Mouse (Mus musculus) cerebellum, postnatal 25 days (tissue): ENCODE data around the gene Cd93.

Experiments used
- DNase-seq, 2 experiments: peaks; one replicate each; pipeline ENCODE4 v3.0.0; 2021; ENCODE audit warnings: mixed read lengths in 2 of 2

Gene Cd93

DNA sequence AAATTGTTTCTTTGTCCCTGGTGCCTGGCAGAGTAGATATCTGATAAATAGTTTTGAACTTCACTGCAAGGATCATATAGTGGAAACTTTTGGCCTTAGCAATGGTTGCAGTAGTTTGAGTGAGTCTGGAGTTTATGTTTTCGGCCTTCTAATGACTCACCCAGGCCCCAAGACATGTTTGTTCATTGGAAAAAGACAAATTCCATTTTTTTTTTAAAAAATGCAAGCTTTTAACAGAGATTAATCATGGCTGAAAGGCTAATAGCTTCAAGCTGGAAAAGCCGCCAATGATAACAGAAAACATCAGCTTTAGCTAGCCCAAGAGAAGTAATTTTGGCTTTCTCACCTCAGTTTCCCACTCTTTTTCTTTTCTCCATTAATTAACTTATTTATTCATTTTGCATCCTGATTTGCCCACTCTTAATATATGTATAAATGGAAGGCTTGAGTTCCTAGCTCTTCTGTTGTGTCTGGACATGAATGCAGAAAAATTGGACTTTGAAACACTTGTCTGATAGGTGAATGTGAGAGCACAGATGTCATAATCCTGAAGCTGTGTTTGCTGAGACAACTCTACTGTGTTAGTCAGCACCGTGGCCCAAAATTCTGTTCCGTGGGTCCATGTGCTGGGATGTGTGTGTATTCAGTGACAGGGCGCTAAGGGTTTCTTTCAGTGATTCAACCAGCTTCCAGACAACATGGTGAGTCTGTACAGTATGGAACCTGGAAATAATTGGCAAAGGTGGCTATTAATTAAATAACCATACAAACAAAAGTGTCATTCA lies 44.3 kb downstream of the Cd93 start:
- no peak for DNase-seq

DNA sequence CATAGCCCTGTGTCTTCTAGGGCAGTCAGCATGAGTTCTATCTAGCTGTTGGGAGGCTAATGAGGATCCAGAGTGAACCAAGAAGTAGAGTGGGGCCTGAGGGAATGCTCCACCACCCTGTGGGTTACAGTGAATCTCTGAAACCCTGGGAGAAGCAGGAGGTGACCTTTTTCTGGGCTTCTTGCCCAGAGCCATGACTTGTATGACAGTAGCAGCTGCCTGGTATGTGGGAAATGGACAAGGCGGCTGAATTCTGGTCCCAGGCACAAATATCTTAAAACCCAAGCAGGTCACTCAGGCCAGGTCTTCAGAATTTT lies 45.6 kb downstream of the Cd93 start:
- no peak for DNase-seq

DNA sequence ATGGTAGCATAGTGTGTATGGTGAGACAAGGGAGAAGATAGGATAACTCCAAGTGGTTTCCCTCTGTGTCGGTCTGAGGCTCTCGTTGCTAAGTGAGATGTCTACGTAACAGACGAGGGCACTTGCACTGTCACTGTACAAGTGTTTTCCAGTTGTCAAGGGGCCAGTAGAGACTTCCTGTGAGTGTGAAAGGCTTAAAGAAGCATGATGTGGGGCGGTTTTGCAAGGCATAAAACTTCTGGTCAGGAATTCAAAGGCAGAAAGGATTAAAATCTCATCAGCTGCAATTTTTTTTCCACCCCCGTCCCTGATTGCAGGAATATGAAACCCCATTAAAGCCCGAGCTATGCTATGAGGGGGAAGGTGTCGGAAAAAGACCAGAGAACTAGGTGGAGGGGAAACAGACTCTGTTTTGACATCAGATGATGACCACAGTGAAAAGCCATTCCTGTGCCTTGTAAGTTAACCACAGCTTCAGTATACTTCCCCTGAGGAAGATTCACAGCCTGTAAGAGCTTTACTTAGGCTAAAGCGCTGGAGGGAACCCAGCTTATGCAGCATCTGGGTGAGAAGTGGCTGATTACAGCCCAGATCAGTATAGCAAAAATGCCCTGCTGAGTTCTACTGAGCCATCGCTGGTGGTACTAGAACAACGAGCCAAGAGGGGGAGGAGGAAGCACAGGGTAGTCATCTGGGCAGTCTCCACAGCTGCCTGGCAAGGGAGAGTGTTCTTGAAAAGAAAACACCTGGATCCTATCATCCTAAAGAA lies 46.2 kb downstream of the Cd93 start:
- no peak for DNase-seq

DNA sequence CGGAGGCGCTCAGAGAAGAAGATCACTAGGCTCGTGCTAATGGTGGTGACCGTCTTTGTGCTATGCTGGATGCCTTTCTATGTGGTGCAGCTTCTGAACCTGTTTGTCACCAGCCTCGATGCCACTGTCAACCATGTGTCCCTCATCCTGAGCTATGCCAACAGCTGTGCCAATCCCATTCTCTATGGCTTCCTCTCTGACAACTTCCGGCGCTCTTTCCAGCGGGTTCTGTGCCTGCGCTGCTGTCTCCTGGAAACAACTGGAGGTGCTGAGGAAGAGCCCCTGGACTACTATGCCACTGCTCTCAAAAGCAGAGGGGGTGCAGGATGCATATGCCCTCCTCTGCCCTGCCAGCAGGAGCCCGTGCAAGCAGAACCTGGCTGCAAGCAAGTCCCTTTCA lies 47.2 kb downstream of the Cd93 start:
- no peak for DNase-seq

DNA sequence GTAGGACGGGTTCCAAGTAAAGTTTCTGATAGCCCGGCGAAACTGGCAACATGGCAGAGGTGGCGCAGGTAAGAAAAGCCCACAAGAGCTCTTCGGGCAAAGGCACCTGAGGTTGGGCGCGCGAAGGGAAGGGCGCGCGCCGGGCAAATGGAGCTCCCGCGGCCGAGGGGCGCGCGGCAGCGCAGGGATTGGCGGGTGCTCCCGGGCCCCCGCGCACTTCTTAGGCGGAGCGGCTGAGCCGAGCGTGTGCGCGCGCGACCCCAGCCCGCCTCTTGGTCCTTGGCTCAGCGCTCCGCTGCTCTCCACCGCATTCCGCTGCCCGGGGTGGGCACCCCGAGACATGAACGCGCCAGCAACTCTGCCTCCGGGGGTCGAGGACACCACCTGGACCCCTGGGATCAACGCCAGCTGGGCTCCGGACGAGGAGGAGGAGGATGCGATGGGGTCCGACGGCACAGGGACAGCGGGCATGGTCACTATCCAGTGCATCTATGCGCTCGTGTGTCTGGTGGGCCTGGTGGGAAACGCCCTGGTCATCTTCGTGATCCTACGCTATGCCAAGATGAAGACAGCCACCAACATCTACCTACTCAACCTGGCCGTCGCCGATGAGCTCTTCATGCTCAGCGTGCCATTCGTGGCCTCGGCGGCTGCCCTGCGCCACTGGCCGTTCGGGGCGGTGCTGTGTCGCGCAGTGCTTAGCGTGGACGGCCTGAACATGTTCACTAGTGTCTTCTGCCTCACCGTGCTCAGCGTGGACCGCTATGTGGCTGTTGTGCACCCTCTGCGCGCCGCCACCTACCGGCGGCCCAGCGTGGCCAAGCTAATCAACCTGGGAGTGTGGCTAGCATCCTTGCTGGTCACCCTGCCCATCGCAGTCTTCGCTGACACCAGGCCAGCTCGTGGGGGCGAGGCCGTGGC lies 48.0 kb downstream of the Cd93 start, which contains the start of gene Sstr4:
Gene Sstr4, plus strand, starts transcription at position 214 of the 921 bp plus-strand sequence.
- DNase-seq, result peak; percentile 8 to 50

DNA sequence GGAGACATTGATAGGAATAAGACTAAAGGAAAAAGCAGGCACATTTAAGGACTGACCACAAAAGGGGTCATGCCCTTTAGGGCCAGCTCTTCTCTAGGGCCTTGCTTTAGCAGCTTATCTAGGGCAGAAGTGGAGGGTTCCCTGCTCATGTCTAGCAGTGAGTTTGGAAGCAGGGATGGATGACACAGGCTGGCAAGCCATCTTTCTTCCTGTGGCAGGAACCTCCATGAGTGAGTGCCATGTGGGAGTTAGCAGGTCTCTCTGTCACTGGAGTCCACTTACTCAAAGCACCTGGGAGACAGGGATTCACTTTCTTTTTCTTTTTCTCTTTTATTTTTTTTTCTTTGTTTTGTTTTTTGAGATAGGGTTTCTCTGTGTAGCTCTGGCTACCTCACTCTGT lies 49.5 kb downstream of the Cd93 start:
- DNase-seq, result no peak

DNA sequence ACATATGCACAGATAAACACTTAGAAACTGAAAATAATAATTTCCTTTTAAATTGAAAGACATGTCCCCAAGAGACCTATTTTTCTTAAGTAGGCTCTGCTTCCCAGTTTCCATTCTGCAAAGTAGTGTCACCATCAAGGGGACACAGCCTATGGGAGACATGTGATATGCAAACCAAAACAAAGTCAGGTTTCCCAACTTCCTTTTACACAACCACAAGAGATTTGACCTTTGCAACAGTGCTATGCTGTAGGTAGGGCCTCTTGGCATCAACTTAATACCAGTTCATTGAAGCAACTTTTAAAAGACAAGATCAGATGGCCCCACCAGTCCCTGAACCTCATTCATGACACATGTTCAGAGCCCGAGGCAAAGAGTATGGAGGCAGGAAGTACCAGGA lies 50.2 kb downstream of the Cd93 start:
- DNase-seq, result no peak

DNA sequence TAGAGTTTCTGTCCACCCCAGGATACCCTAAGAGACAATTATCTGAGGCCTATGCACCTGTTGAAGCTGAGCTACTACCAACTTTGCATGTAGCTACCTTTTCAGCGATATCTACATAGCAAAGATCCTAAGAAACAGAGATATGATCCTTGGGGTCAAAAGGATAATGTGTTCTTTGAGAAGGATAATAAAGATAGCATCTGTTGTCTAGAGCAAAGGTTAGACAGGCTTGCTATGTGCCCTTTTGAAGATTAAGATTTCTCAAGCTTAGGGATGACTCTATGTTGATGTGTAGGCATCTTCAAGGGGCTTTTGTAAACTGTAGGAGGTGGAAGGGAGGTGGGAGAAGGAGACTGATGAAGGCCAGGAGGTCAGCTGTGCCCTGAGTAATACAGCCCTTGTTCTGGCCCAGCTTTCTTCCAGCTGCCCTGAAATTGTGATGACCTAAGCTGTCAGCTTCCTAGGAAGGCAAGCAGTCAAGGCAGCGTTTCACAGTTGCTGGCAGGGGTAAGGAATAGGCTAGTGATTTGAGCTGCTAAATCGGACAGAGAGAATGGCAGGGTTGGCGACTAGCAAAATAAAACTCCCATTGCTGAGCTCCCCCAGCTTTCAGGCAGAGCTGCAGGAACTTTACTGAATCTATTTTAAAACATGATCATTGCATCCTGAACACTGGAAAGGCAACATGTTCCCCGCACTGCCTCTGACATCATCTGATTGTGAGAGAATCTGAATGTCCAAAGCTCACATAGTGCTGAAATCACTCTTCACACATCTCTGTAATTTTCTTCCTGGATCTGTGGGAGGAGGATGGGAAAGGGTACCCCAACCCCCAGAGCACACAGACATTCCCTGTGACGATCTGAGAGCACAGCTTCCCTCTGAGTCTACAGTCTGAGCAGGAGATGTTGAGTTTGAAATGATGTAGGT lies 55.4 kb downstream of the Cd93 start:
- no peak for DNase-seq

DNA sequence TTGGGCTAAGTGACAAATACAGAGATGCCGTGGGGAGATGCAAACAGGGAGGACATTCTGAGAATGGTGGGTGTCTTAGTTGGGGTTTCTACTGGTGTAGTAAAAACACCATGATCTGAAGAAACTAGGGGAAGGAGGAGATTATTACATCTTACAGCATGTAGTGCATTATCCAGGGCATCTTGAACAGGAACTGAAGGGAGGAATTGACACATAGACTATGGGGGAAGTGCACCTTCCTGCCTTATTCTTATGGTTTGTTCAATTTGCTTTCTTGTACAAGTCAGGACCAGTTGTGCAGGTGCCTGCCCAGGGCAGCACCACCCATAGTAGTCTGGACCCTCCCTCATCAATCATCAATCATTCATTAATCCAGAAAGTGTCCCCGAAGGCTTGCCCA lies 56.4 kb downstream of the Cd93 start:
- DNase-seq, result no peak
